Mouse (Mus musculus): Measurements from ENCODE around the gene Btbd2.

- TF ChIP-seq GATA1 (IDR thresholded peaks at IDR 0.05; ENCODE audit: borderline replicate concordance, low read length) (no peak), FLI1 (IDR thresholded peaks at IDR 0.05; ENCODE audit: low read length) (peak; percentile 93)
These were observed 38.3 kb upstream of the Btbd2 start for GRCm38 (mm10) chr10:80695186-80695585.

Data from megakaryocyte, embryonic 14.5 days (primary cell).